Mouse (Mus musculus) embryonic facial prominence, embryonic 14.5 days (tissue): ENCODE data around the gene 1700016H13Rik. TPM values are rescaled to one million over a fixed set of nuclear protein-coding genes. Genes with fewer than 3 reads are reported as not detected.

Experiments used
- ATAC-seq: fragments of 200-750 bp; cut with Nextera tagmentation; 2 replicates; pipeline ENCODE4 v1.8.0; 2017; ENCODE audit warnings: low read depth, moderate number of reproducible peaks, moderate TSS enrichment
- DNase-seq: peaks from one replicate; pipeline ENCODE4 v3.0.0-alpha.2; 2015; ENCODE audit warnings: low spot score
- H3K27ac ChIP-seq: fragments of 300-500 bp; sonication (generic); replicated peaks from 2 replicates; pipeline ENCODE4 v1.5.1; 2014; ENCODE audit warnings: low read depth, mild to moderate bottlenecking, low read length, moderate library complexity
- H3K27me3 ChIP-seq: fragments of 300-500 bp; sonication (generic); replicated peaks from 2 replicates; pipeline ENCODE4 v1.6.1; 2014; ENCODE audit warnings: low read length; ENCODE audit not compliant: control insufficient read depth, insufficient read depth
- H3K36me3 ChIP-seq: fragments of 300-500 bp; sonication (generic); 2 replicates; pipeline ENCODE4 v1.6.1; 2014; ENCODE audit warnings: low read length, mixed read lengths; ENCODE audit not compliant: control insufficient read depth, insufficient read depth
- H3K4me1 ChIP-seq: fragments of 300-500 bp; sonication (generic); 2 replicates; pipeline ENCODE4 v1.6.1; 2014; ENCODE audit warnings: antibody characterized with exemption, low read length; ENCODE audit not compliant: control insufficient read depth, insufficient read depth
- H3K4me2 ChIP-seq: fragments of 300-500 bp; sonication (generic); 2 replicates; pipeline ENCODE4 v1.6.1; 2014; ENCODE audit warnings: low read depth, mild to moderate bottlenecking, low read length, moderate library complexity, mixed read lengths
- H3K4me3 ChIP-seq: fragments of 300-500 bp; sonication (generic); 2 replicates; pipeline ENCODE4 v1.5.1; 2014; ENCODE audit warnings: low read depth, mild to moderate bottlenecking, low read length
- H3K9ac ChIP-seq: fragments of 300-500 bp; sonication (generic); 2 replicates; pipeline ENCODE4 v1.6.1; 2014; ENCODE audit warnings: low read depth, mild to moderate bottlenecking, low read length, moderate library complexity, mixed read lengths
- H3K9me3 ChIP-seq: fragments of 300-500 bp; sonication (generic); 2 replicates; pipeline ENCODE4 v1.6.1; 2016; ENCODE audit warnings: low read length; ENCODE audit not compliant: control insufficient read depth
- WGBS: fragments of 180-500 bp; shearing (Covaris S2); extraction: QIAGEN DNeasy Blood & Tissue Kit; methylation state at CpG from one replicate; pipeline ENCODE4 v1.1.7; 2014; 5-methylcytosine and 5-hydroxymethylcytosine counted together
- polyA plus RNA-seq: library from polyadenylated mRNA; unstranded; fragments of >200 nt; fragmentation: Nextera tagmentation; extraction: Ambion mirVana; gene quantifications from 2 replicates; pipeline ENCODE4 v1.2.1, GENCODE M21; 2014

1700016H13Rik gene
- polyA plus RNA-seq, 1 experiment from 2014 or later = not detected

DNA sequence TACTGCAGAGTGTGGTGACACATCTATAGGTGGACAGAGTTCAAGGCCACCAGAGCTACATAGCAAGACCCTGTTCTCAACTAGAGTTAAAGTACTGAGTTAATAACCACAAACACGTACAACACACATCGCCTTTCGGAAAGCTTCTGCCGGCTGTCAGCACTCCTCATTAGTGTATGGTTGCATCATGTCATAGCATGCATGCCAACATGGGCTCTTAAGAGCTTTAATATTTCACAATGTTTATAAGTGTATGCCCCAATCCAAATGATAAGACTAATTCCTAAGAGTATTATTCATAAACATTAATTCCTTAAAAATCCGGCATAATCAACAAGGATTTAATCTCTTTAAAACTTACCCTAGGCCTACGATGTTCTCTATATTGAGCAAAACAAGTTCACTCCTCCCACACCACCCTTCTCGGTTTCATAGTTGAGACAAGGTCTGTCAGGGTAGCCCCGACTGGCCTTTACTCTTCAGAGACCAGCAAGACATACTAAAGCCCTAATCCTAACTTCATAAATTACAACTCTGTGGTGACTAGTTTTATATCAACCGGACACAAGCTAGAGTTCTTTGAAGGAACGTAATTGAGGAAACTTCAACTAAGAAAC is 44.8 kb downstream of the 1700016H13Rik start:
- 84% methylated on average over 10 of the region's 10 CpGs for WGBS
- Histone ChIP-seq H3K9ac (no peak overlapping the region), H3K27me3 (no peaks in the 10 kb centered on the region), H3K4me1 (no peaks in the 10 kb centered on the region), H3K27ac (no peak overlapping the region), H3K9me3 (no peaks in the 10 kb centered on the region), H3K4me3 (no peak overlapping the region), H3K36me3 (no peaks in the 10 kb centered on the region), H3K4me2 (no peak overlapping the region)
- ATAC-seq (no peak), DNase-seq (no peak)

GRCm38 (mm10) chr5:103610148-103610547 is 45.7 kb downstream of the 1700016H13Rik start:
- H3K9me3 ChIP-seq = no peaks in the 10 kb centered on the region
- H3K36me3 ChIP-seq = no peaks in the 10 kb centered on the region
- ATAC-seq = no peak
- WGBS = 53% methylated on average over 5 of the region's 5 CpGs
- H3K4me3 ChIP-seq = no peak overlapping the region
- H3K27me3 ChIP-seq = no peaks in the 10 kb centered on the region
- H3K4me2 ChIP-seq = no peak overlapping the region
- no peaks in the 10 kb centered on the region for H3K4me1 ChIP-seq
- H3K9ac ChIP-seq = no peak overlapping the region
- no peak overlapping the region for H3K27ac ChIP-seq
- peak; percentile 44 for DNase-seq

GRCm38 (mm10) chr5:103605707-103606106 is 50.1 kb downstream of the 1700016H13Rik start:
- no peak for ATAC-seq

GRCm38 (mm10) chr5:103603115-103603893 is 52.5 kb downstream of the 1700016H13Rik start:
- no peak overlapping the region for H3K27ac ChIP-seq
- no peak overlapping the region for H3K4me2 ChIP-seq
- H3K9ac ChIP-seq = no peak overlapping the region
- H3K4me1 ChIP-seq = no peaks in the 10 kb centered on the region; the same call in 1 of the 2 replicates
- DNase-seq = peak; percentile 25
- H3K27me3 ChIP-seq = no peaks in the 10 kb centered on the region
- H3K36me3 ChIP-seq = peaks cover 4% of the 10 kb centered on the region; the same call in 1 of the 2 replicates
- 53% methylated on average over 11 of the region's 11 CpGs for WGBS
- no peak overlapping the region for H3K4me3 ChIP-seq
- ATAC-seq = no peak
- H3K9me3 ChIP-seq = no peaks in the 10 kb centered on the region

More at GRCm38 (mm10) chr5:103605707-103606106, 50.1 kb downstream of the 1700016H13Rik start:
- Histone ChIP-seq H3K27ac (no peak overlapping the region), H3K9ac (no peak overlapping the region), H3K4me2 (no peak overlapping the region), H3K4me3 (no peak overlapping the region), H3K27me3 (no peaks in the 10 kb centered on the region), H3K9me3 (no peaks in the 10 kb centered on the region), H3K36me3 (no peaks in the 10 kb centered on the region), H3K4me1 (no peaks in the 10 kb centered on the region)
- WGBS = 80% methylated on average over 7 of the region's 7 CpGs
- no peak for DNase-seq

DNA sequence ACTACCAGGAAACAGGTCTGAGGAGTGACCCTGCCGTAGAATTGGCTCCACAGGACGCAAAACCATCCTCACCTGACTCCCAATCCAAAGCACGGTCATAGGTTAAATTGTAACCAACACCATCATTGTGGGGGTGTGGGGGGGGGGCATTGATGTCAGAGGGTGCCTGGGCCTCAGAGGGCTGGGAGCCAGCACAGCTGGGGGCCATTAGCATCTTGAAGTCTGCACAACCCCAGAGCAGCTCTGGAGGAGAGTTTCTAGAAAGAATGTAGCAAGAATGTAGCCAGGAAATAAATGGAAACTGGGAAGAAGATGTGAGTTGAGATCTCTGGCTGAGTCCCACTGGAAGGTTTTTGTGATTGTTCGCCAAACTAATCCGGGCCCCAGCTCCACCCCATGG is 56.9 kb downstream of the 1700016H13Rik start:
- 61% methylated on average over 5 of the region's 5 CpGs for WGBS
- no peak overlapping the region for H3K4me2 ChIP-seq
- no peaks in the 10 kb centered on the region; the same call in 1 of the 2 replicates for H3K4me1 ChIP-seq
- 0 out of 2 replicates have a peak overlapping the region, but pooled peaks have one; percentile 7 for H3K27ac ChIP-seq
- ATAC-seq (no peak), DNase-seq (peak; percentile 61)
- no peaks in the 10 kb centered on the region for H3K9me3 ChIP-seq
- H3K4me3 ChIP-seq = no peak overlapping the region
- peaks cover 6% of the 10 kb centered on the region; the same call in 1 of the 2 replicates for H3K36me3 ChIP-seq
- H3K27me3 ChIP-seq = no peaks in the 10 kb centered on the region
- H3K9ac ChIP-seq = no peak overlapping the region

GRCm38 (mm10) chr5:103598264-103598663 is 57.5 kb downstream of the 1700016H13Rik start:
- H3K4me1 ChIP-seq = no peaks in the 10 kb centered on the region; the same call in 1 of the 2 replicates
- H3K36me3 ChIP-seq = peaks cover 10% of the 10 kb centered on the region; the same call in 1 of the 2 replicates
- 84% methylated on average over 9 of the region's 9 CpGs for WGBS
- no peaks in the 10 kb centered on the region for H3K27me3 ChIP-seq
- no peak for ATAC-seq
- H3K4me3 ChIP-seq = no peak overlapping the region
- H3K4me2 ChIP-seq = no peak overlapping the region
- no peak overlapping the region for H3K27ac ChIP-seq
- H3K9me3 ChIP-seq = no peaks in the 10 kb centered on the region
- no peak overlapping the region for H3K9ac ChIP-seq
- no peak for DNase-seq

Other genes with a start within 250 kb of the 1700016H13Rik start
- gene Ptpn13, start 230.8 kb downstream of the 1700016H13Rik start, polyA plus RNA-seq = 16.6 and 20.0 TPM in 2 replicates
- gene Slc10a6, start 26.6 kb downstream of the 1700016H13Rik start, polyA plus RNA-seq = 1.4 and 1.6 TPM in 2 replicates
- 7.5 and 8.2 TPM in 2 replicates for gene Aff1, start 36.4 kb upstream of the 1700016H13Rik start, polyA plus RNA-seq